Mouse (Mus musculus): Measurements from ENCODE around the gene Adrm1.

Adrm1 gene

GRCm38 (mm10) chr2:180170806-180171521, at the start of gene Adrm1:
TSS of gene Adrm1 (plus strand) at chr2:180171485.
- peak; percentile 98 for DNase-seq

GRCm38 (mm10) chr2:180124192-180124591, 47.1 kb upstream of the Adrm1 start:
- DNase-seq = no peak

- no peak for DNase-seq
Observed at GRCm38 (mm10) chr2:180126195-180126594, 45.1 kb upstream of the Adrm1 start.

GRCm38 (mm10) chr2:180127675-180128074, 43.6 kb upstream of the Adrm1 start:
- DNase-seq = no peak

- no peak for DNase-seq
Observed at GRCm38 (mm10) chr2:180133231-180133630, 38.1 kb upstream of the Adrm1 start.

GRCm38 (mm10) chr2:180133911-180134310, 37.4 kb upstream of the Adrm1 start:
- no peak for DNase-seq

GRCm38 (mm10) chr2:180135414-180135813, 35.9 kb upstream of the Adrm1 start:
- no peak for DNase-seq

GRCm38 (mm10) chr2:180146091-180146490, 25.2 kb upstream of the Adrm1 start:
- peak; percentile 82 for DNase-seq

- peak; percentile 50 for DNase-seq
Observed at GRCm38 (mm10) chr2:180147379-180147778, 23.9 kb upstream of the Adrm1 start.

GRCm38 (mm10) chr2:180148551-180148950, 22.7 kb upstream of the Adrm1 start:
- peak; percentile 57 for DNase-seq

GRCm38 (mm10) chr2:180154796-180155195, 16.5 kb upstream of the Adrm1 start:
- no peak for DNase-seq

- DNase-seq = no peak
Observed at GRCm38 (mm10) chr2:180158627-180159026, 12.7 kb upstream of the Adrm1 start.

- DNase-seq = no peak
Observed at GRCm38 (mm10) chr2:180165855-180166254, 5.4 kb upstream of the Adrm1 start.

- no peak for DNase-seq
Observed at GRCm38 (mm10) chr2:180166869-180167268, 4.4 kb upstream of the Adrm1 start.

GRCm38 (mm10) chr2:180170151-180170805, 1.0 kb upstream of the Adrm1 start:
- peak; percentile 53 for DNase-seq

- no peak for DNase-seq
Observed at GRCm38 (mm10) chr2:180171522-180172070, 311 bp downstream of the Adrm1 start.

GRCm38 (mm10) chr2:180172152-180172551, 867 bp downstream of the Adrm1 start:
- DNase-seq = peak; percentile 59

- peak; percentile 43 for DNase-seq
Observed at GRCm38 (mm10) chr2:180173163-180173562, 1.9 kb downstream of the Adrm1 start.

- peak; percentile 63 for DNase-seq
Observed at GRCm38 (mm10) chr2:180173711-180174110, 2.4 kb downstream of the Adrm1 start.

GRCm38 (mm10) chr2:180174121-180174520, 2.8 kb downstream of the Adrm1 start:
- DNase-seq = no peak

- no peak for DNase-seq
Observed at GRCm38 (mm10) chr2:180175725-180176124, 4.4 kb downstream of the Adrm1 start.

GRCm38 (mm10) chr2:180181542-180181941, 10.3 kb downstream of the Adrm1 start:
- no peak for DNase-seq

- DNase-seq = no peak
Observed at GRCm38 (mm10) chr2:180184011-180184751, 12.9 kb downstream of the Adrm1 start.

GRCm38 (mm10) chr2:180184752-180185109, 13.4 kb downstream of the Adrm1 start:
- no peak for DNase-seq
